Mouse (Mus musculus) embryonic fibroblast, embryonic 13.5 days (primary cell): ENCODE measurements around the gene Tmem116.

ENCODE experiments used
- CTCF ChIP-seq: IDR thresholded peaks from 2 replicates; pipeline ENCODE4 v1.5.1; 2011; ENCODE audit warnings: mild to moderate bottlenecking, control low read depth, low read length, moderate library complexity, borderline replicate concordance; ENCODE audit not compliant: insufficient read depth
- POLR2A ChIP-seq: IDR thresholded peaks from 2 replicates; pipeline ENCODE4 v1.6.1; 2011; ENCODE audit warnings: low read depth, mild to moderate bottlenecking, control low read depth, low read length, moderate library complexity

GRCm38 (mm10) chr5:121544910-121545792 is 93.5 kb downstream of the Tmem116 start, which contains the start of the genes Adam1a and Gm42878:
- TF ChIP-seq POLR2A (no peak), CTCF (no peak)
